22 mouse cellular contexts compared by ENCODE assay signal in the genomic region with DNA sequence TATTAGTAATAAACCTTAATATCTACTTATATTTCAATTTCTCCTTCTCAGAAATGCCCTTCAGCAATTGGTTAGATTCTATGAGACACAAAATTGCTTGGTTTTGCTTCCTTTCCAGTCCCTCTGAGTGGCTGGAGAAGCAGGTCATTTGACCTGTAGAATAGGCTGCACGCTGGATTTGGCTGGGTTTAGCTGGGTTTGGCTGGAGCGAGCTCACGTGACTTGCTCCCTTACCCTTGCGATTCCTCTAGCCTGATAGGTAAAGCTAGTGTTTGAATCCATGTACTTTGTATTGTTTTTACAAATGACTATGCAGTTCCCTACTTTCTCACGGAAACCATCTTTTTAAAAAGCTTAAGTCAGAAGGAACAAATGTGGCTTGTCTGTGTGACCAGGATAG.
A peak's percentile ranks its signal among the peaks of the same experiment; 100 is the strongest.
DNase-seq lines count a peak whose midpoint lies in the region; TF ChIP-seq lines count a peak whose summit lies in the region.
"Had no signal": no experiment of that assay in that cellular context is flagged by ENCODE, and none has a peak within 500 bp of the region (broad histone marks: within the 10 kb centered on the region; RNA-seq: fewer than 3 reads in every experiment).

No protein-coding gene starts in this region.

- H3K4me3 ChIP-seq in heart, adult 2 months, result no peak overlapping the region
- H3K4me3 ChIP-seq in C2C12 (ENCODE audit: insufficient read depth, poor library complexity, severe bottlenecking) (no peak overlapping the region), ES-E14 (ENCODE audit: insufficient read depth in 1 of 2, low read depth in 1 of 2, low read length in 2 of 2, poor library complexity in 1 of 2, severe bottlenecking in 1 of 2) (no peak overlapping the region)
- H3K4me3 ChIP-seq: embryonic facial prominence, embryonic 13.5 days; forebrain, embryonic 13.5 days; hindbrain, embryonic 12.5 days; limb, embryonic 13.5 days; lung, embryonic 15.5 days; megakaryocyte, embryonic 14.5 days; midbrain, embryonic 13.5 days had no signal

- no peaks in the 10 kb centered on the region for H3K36me3 ChIP-seq in heart, adult 2 months (ENCODE audit: control insufficient read depth, insufficient read depth, low read length)
- no peaks in the 10 kb centered on the region for H3K36me3 ChIP-seq in C2C12 (ENCODE audit: control insufficient read depth, insufficient read depth)
- H3K36me3 ChIP-seq in ES-E14 (ENCODE audit: control insufficient read depth, insufficient read depth, low read length, poor library complexity, severe bottlenecking), result no peaks in the 10 kb centered on the region
- H3K36me3 ChIP-seq: embryonic facial prominence, embryonic 13.5 days; hindbrain, embryonic 12.5 days; limb, embryonic 13.5 days; lung, embryonic 15.5 days; midbrain, embryonic 13.5 days had no signal

- 78% methylated on average over 5 of the region's 5 CpGs for WGBS in heart, adult 2 months

- H3K79me2 ChIP-seq in heart, adult 2 months (replicated peaks; ENCODE audit: control insufficient read depth, insufficient read depth, low read length), result no peaks in the 10 kb centered on the region
- no peaks in the 10 kb centered on the region for H3K79me2 ChIP-seq in C2C12 (ENCODE audit: control insufficient read depth, insufficient read depth)

- no peaks in the 10 kb centered on the region for H3K4me1 ChIP-seq in heart, adult 2 months (ENCODE audit: control insufficient read depth, insufficient read depth, low read length)
- H3K4me1 ChIP-seq in ES-E14 (ENCODE audit: control insufficient read depth in 2 of 2, insufficient read depth in 2 of 2, low read length in 2 of 2, poor library complexity in 1 of 2), result no peaks in the 10 kb centered on the region
- H3K4me1 ChIP-seq: forebrain, embryonic 13.5 days; hindbrain, embryonic 12.5 days; lung, embryonic 15.5 days; megakaryocyte, embryonic 14.5 days; midbrain, embryonic 13.5 days had no signal

- no peaks in the 10 kb centered on the region for H3K27me3 ChIP-seq in heart, adult 2 months (ENCODE audit: control insufficient read depth, insufficient read depth, low read length)
- H3K27me3 ChIP-seq in C2C12 (ENCODE audit: control insufficient read depth, insufficient read depth, insufficient read length), result no peaks in the 10 kb centered on the region
- H3K27me3 ChIP-seq: embryonic facial prominence, embryonic 13.5 days; forebrain, embryonic 13.5 days; hindbrain, embryonic 12.5 days; limb, embryonic 13.5 days; lung, embryonic 15.5 days; midbrain, embryonic 13.5 days had no signal

- TF ChIP-seq POLR2A in heart, adult 2 months (IDR thresholded peaks at IDR 0.05; ENCODE audit: insufficient read depth, low read depth, low read length), result no peak

- H3ac ChIP-seq in C2C12 (ENCODE audit: control insufficient read depth, insufficient read length, low read depth), result no peak overlapping the region

- no peaks in the 10 kb centered on the region for H3K79me3 ChIP-seq in C2C12 (ENCODE audit: low read depth)

- H3K27ac ChIP-seq in heart, adult 2 months, result no peak overlapping the region
- no peak overlapping the region for H3K27ac ChIP-seq in ES-E14 (ENCODE audit: insufficient read depth, low read depth, low read length, poor library complexity, severe bottlenecking)
- H3K27ac ChIP-seq: embryonic facial prominence, embryonic 13.5 days; forebrain, embryonic 13.5 days; hindbrain, embryonic 12.5 days; kidney, postnatal 0 days; limb, embryonic 13.5 days; liver, embryonic 14.5 days; lung, embryonic 15.5 days; midbrain, embryonic 13.5 days; stomach, postnatal 0 days had no signal

- no peaks in the 10 kb centered on the region for H3K9me3 ChIP-seq in ES-E14 (ENCODE audit: control insufficient read depth, insufficient read depth, low read depth, low read length)
- H3K9me3 ChIP-seq: embryonic facial prominence, embryonic 13.5 days; forebrain, embryonic 13.5 days; hindbrain, embryonic 12.5 days; limb, embryonic 13.5 days; lung, embryonic 15.5 days; megakaryocyte, embryonic 14.5 days; midbrain, embryonic 13.5 days had no signal

- in situ Hi-C loops in ES-E14 (cut with MboI; ENCODE audit: low sequenced_read_pairs in 2 of 2, unreplicated experiment in 2 of 2), result no loop called here

- no peak for TF ChIP-seq CTCF in heart, adult 2 months (IDR thresholded peaks at IDR 0.05)
- TF ChIP-seq CTCF in C2C12 (IDR thresholded peaks at IDR 0.05; ENCODE audit: control insufficient read depth, insufficient read depth, insufficient read length), result no peak

- no peak for TF ChIP-seq EP300 in heart, adult 2 months (IDR thresholded peaks at IDR 0.05; ENCODE audit: insufficient read depth, low read depth, low read length)

- H3K9ac ChIP-seq in heart, adult 2 months (ENCODE audit: low read depth, low read length), result no peak overlapping the region
- no peak overlapping the region for H3K9ac ChIP-seq in ES-E14 (ENCODE audit: insufficient read depth, low read depth, low read length, poor library complexity, severe bottlenecking)
- H3K9ac ChIP-seq: embryonic facial prominence, embryonic 13.5 days; forebrain, embryonic 13.5 days; hindbrain, embryonic 12.5 days; limb, embryonic 13.5 days; liver, embryonic 14.5 days; lung, embryonic 15.5 days; midbrain, embryonic 13.5 days had no signal

- peak; percentile 74 for DNase-seq in heart, adult 11 months
- no peak for DNase-seq in heart, adult 2 months
- peak; percentile 15 for DNase-seq in ES-E14 (ENCODE audit: low read depth, low spot score)
- peak; percentile 62 for DNase-seq in kidney, postnatal 14 days
- no peak for DNase-seq in neural tube, embryonic 10.5 days (ENCODE audit: extremely low spot score, low spot score)
- DNase-seq in gastrocnemius, postnatal 25 days, result no peak
- DNase-seq: adrenal gland, postnatal 25 days; B cell, adult 2 months; cerebellum, adult 9-11 months; lung, postnatal 36 days; right cerebral cortex, postnatal 14 days had no signal

- intact Hi-C loops in heart, adult 2 months (cut with DNase I), result no loop called here

TF ChIP-seq in C2C12, 6 proteins besides CTCF, POLR2A, EP300 and RAD21:
- TF ChIP-seq USF1 (IDR thresholded peaks at IDR 0.05; ENCODE audit: low read depth) (peak; percentile 61), FOSL1 (IDR thresholded peaks at IDR 0.05; ENCODE audit: insufficient read depth, low read length, poor library complexity, severe bottlenecking) (no peak), MYOD1 (IDR thresholded peaks at IDR 0.05; ENCODE audit: control insufficient read depth, insufficient read length, low read depth) (no peak), MAX (IDR thresholded peaks at IDR 0.05) (no peak), CEBPB (IDR thresholded peaks at IDR 0.05; ENCODE audit: low read depth) (no peak), MYOG (IDR thresholded peaks at IDR 0.05; ENCODE audit: control insufficient read depth, extremely low read depth, insufficient read length) (no peak)

TF ChIP-seq in ES-E14, 5 proteins besides CTCF, POLR2A, EP300 and RAD21:
- no peak for TF ChIP-seq ZC3H11A (IDR thresholded peaks at IDR 0.05; ENCODE audit: borderline replicate concordance, low read depth, low read length)

Comparison
In these comparisons a context has a peak if more than half of its experiments do, and no peak if none do; other contexts are left out.
1. DNase-seq: peak in heart, adult 11 months (single experiment), ES-E14 (single experiment) and kidney, postnatal 14 days (single experiment); none in heart, adult 2 months (0 of 2), neural tube, embryonic 10.5 days (single experiment) and gastrocnemius, postnatal 25 days (single experiment).